Mouse (Mus musculus): Measurements from ENCODE around the gene Rgs12.

- TF ChIP-seq MYOD1 (IDR thresholded peaks at IDR 0.05; ENCODE audit: control insufficient read depth, insufficient read length, low read depth) (no peak), USF1 (IDR thresholded peaks at IDR 0.05; ENCODE audit: low read depth) (no peak), CTCF (IDR thresholded peaks at IDR 0.05; ENCODE audit: control insufficient read depth, insufficient read depth, insufficient read length) (no peak), MYOG (IDR thresholded peaks at IDR 0.05; ENCODE audit: control insufficient read depth, extremely low read depth, insufficient read length) (no peak), MAX (IDR thresholded peaks at IDR 0.05) (peak; percentile 15)
Measured at GRCm38 (mm10) chr5:35037438-35037837, 88.2 kb downstream of the Rgs12 start.
